Mouse (Mus musculus) urinary bladder, postnatal 10 days (tissue): ENCODE results near the gene Ralgps2.

Experiments used
- DNase-seq: peaks from one replicate; pipeline ENCODE4 v3.0.0; 2022; ENCODE audit warnings: low spot score

The Ralgps2 gene

GRCm38 (mm10) chr1:156955926-156956760, 16.7 kb upstream of the Ralgps2 start:
- no peak for DNase-seq

GRCm38 (mm10) chr1:156954216-156954615, 14.8 kb upstream of the Ralgps2 start:
- no peak for DNase-seq

DNA sequence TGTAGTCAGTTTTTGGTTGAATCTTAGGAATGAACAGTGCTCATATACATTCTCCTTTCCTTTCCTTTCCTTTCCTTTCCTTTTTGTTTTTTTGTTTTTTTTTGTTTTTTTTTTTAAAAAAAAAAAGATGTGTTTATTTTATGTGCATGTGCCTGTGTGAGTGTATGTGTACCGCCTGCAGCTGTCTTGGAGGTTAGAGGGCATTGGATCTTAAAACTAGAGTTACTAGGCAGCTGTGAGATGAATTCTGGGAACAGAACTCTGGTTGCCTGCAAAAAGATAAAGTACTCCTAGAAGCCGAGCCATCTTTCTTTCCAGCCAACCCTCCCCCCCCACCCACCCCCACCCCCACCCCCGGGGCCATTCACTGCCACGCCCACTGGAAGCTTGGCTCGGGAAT, 10.9 kb upstream of the Ralgps2 start:
- DNase-seq = no peak

GRCm38 (mm10) chr1:156940584-156940983, 1.2 kb upstream of the Ralgps2 start:
- DNase-seq = no peak

DNA sequence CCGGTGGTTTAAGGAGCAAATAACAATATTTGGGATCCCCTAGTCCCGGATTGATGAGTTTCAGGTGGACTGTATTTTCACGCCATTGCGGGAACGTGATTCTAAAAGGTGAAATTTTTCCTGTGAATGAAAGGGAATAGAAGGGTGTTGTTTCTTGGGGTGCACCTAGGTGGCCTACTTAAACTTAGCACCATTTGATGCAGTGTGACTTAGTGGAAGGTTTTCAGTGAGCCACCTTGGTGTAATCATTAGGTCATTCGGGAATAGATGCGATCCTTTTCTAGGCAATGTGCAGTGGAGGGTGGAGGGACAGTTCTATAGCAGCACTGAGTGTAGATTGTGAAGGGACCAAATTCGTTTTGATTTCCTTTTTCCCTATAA, 706 bp upstream of the Ralgps2 start:
- DNase-seq = no peak

GRCm38 (mm10) chr1:156938705-156939242, 652 bp downstream of the Ralgps2 start:
- DNase-seq = peak; percentile 20

DNA sequence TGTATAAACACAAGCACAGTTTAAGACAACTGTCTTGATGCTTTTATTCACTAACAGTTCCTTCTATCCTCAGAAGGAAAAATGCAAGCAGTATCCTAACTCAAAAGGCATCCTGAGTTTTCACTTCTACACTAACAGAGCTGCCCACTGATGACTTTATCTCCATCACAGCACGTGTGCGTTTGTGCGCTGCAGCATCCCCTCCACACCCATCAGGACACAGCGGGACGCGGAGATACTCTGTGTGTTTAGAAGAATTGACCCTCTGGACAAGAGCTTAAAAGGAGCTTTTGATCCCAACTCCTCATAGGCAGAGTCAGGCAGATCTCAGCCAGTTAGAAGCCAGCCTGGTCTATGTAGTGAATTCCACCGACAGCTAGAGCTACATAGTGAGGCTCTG, 2.0 kb downstream of the Ralgps2 start:
- no peak for DNase-seq

DNA sequence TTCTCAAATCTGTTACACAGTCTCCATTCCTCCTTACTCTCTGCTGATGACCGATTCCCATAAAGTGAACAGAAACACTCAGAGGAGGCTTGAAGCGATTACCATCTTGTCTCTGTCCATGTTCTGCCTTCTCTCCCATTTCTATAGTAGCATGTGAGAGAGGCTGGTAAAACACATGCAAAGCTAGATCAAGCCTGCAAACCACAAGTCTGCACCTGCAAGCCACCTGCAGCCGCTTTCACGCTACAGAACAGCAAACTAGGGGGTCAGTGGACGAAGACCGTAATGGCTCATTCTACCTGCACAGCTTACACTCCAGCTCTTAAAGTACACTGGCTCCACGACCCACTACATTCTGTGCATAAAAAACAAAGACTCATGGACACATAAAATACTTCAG, 5.7 kb downstream of the Ralgps2 start:
- DNase-seq = no peak

DNA sequence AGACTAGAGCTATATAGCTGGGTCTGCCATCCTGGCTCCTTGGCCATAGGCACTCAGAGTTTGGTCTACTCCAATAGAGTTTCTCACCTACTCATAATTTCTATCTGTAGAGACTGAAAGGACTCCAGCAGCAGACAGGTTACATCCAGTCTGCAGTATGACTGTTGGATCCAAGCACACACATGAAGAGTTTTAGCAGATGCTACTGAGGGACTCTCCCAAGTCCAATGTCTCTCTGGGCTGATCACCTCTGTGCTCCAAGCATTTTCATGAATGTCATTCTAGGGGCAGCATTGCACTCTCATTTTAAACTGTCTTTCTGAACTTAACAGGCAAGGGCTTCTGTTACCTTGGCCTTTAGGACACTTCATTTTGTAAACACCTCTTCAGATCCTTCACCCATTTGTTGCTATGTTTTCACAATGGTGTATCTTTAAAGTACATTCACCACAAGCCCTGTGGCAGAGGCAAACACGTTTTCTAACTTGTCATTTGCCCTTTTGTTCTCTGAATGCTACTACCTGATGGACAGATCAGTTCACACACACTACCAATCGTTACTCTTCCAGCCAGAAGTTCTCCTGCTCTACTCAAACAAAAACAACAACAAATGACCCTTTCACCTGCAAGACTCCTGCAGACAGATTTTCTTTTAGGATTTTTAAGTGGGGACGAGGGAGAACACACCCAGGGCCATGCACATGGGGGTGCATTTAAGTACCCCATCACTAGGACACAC, 7.2 kb downstream of the Ralgps2 start:
- DNase-seq = no peak

DNA sequence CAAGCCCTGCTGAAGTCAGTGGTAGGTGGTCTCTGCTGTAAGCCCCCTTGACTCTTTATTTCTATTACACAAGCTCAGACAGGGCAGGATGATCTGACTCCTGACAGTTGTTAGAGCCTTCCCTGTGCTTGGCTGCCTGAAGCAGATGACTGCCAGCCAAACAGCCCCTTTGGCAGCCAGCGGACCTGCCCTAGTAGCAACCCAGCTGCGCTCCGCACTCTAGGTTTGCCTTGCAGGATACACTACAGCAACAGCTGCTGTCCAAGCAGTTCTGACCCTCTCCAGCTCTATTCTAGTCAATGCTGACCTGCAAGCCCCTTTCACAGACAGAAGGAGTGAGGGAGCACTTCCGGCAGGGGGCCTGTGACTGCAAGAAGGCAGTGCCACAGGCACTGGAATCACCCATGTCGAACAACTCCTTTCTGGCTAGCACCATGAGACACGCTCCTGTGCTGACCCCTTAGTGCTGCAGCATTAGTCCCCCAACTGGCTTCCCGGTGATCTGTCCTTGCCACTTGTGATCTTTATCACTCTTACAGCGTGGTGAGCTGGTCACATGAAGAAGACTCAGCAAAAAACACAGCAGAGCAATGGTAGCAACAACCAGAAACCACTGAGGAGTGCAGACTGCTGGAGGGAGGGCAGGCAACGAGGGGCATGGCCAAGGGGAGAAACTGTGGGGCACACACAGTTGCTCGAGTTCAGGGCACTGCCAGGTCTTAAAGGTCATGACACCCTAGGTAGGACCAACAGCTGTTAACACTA, 8.1 kb downstream of the Ralgps2 start:
- no peak for DNase-seq

GRCm38 (mm10) chr1:156930263-156930662, 9.2 kb downstream of the Ralgps2 start:
- no peak for DNase-seq

DNA sequence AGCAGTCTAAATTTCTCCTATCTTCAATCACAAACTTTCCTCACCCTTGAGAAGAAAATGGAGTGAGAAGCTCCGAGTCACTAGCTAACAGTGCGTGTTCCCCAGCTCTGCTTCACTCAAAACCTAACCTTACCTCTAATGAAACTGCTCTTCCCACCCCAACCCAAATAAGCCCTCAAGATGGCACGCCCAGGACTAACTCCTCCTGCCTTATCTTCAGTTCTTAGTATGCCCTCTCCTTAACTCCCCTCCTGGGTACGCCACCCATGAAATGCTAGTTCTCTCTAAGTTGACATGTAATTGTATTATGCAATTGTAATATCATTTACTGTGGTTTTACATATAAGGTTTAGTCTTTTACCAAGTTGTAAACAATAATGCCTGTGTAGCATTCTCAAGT, 11.2 kb downstream of the Ralgps2 start:
- no peak for DNase-seq

GRCm38 (mm10) chr1:156923511-156923910, 15.9 kb downstream of the Ralgps2 start:
- no peak for DNase-seq

GRCm38 (mm10) chr1:156922921-156923320, 16.5 kb downstream of the Ralgps2 start:
- DNase-seq = no peak

- DNase-seq = no peak
Measured at GRCm38 (mm10) chr1:156921290-156921994, 18.0 kb downstream of the Ralgps2 start.

- DNase-seq = no peak
Measured at GRCm38 (mm10) chr1:156917460-156917859, 22.0 kb downstream of the Ralgps2 start.

GRCm38 (mm10) chr1:156916361-156916760, 23.1 kb downstream of the Ralgps2 start:
- no peak for DNase-seq

GRCm38 (mm10) chr1:156914942-156915341, 24.5 kb downstream of the Ralgps2 start:
- no peak for DNase-seq

DNA sequence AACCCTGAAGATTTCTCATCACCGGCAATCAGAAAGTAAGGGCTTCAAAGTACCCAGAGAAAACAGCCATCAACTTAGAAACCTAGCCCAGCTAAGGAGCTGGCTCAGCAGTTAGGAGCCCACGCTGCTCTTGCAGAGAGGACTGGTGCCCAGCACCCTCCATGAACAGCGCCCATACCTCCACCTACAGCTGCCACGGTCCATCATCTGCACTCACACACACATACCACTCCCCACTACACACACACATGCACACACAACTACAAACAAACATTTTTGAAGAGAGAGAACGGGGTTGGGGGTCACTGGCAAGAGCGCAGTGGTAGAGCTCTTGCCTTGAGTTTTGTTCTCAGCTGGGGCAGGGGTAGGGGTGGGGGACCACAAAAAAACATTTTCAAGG, 26.2 kb downstream of the Ralgps2 start:
- no peak for DNase-seq

DNA sequence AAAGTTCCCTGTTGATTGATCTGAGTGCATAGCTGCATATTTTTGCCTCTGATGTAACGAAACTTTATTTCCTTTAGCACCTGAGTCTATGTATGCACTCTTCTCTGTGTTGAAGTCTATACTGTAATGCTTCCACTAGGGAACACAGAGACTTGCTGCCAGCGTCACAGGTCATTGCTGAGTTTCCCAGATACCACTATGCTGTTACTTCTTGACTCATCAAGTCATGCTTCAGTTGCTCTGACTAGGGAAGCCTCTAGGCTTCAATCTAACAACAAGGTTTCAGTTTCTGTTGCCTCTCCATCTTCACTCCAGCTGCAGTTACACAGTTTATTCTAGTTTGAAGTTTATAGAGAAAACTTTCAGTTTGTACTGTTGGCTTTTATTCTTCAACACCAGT, 28.5 kb downstream of the Ralgps2 start:
- no peak for DNase-seq

GRCm38 (mm10) chr1:156909866-156910265, 29.6 kb downstream of the Ralgps2 start:
- DNase-seq = no peak

GRCm38 (mm10) chr1:156909265-156909664, 30.2 kb downstream of the Ralgps2 start:
- no peak for DNase-seq
